Mouse (Mus musculus) embryonic facial prominence, embryonic 15.5 days (tissue): ENCODE measurements at regions not wholly inside any gene's neighbourhood (a gene's known extent, or its start where the extent isn't known, plus 50 kb on each side); places are given as distances from the start of the nearest gene placed in this dataset.
A peak's percentile ranks its signal among the peaks of the same experiment; 100 is the strongest.
"Not testable (repeated sequence)": the region's sequence is repeated elsewhere in the genome, so short reads cannot be mapped to it uniquely, and the experiment has no call there.

Experiments
- ATAC-seq: fragments of 200-750 bp; cut with Nextera tagmentation; 2 replicates; pipeline ENCODE4 v1.8.0; 2017; ENCODE audit warnings: low read depth, moderate TSS enrichment; ENCODE audit not compliant: insufficient number of reproducible peaks, low FRiP score, low TSS enrichment
- H3K27ac ChIP-seq: fragments of 300-500 bp; sonication (generic); replicated peaks from 2 replicates; pipeline ENCODE4 v1.5.1; 2015; ENCODE audit warnings: mild to moderate bottlenecking, inconsistent platforms
- H3K27me3 ChIP-seq: fragments of 300-500 bp; sonication (generic); 2 replicates; pipeline ENCODE4 v1.6.1; 2015; ENCODE audit warnings: inconsistent platforms
- H3K36me3 ChIP-seq: fragments of 300-500 bp; sonication (generic); 2 replicates; pipeline ENCODE4 v1.6.1; 2015; ENCODE audit warnings: mild to moderate bottlenecking, inconsistent platforms
- H3K4me1 ChIP-seq: fragments of 300-500 bp; sonication (generic); 2 replicates; pipeline ENCODE4 v1.6.1; 2015; ENCODE audit warnings: inconsistent platforms
- H3K4me2 ChIP-seq: fragments of 300-500 bp; sonication (generic); replicated peaks from 2 replicates; pipeline ENCODE4 v1.6.1; 2015; ENCODE audit warnings: mild to moderate bottlenecking, inconsistent platforms
- H3K4me3 ChIP-seq: fragments of 300-500 bp; sonication (generic); replicated peaks from 2 replicates; pipeline ENCODE4 v1.5.1; 2015; ENCODE audit warnings: mild to moderate bottlenecking, inconsistent platforms
- H3K9ac ChIP-seq: fragments of 300-500 bp; sonication (generic); 2 replicates; pipeline ENCODE4 v1.6.1; 2015; ENCODE audit warnings: inconsistent platforms
- H3K9me3 ChIP-seq: fragments of 300-500 bp; sonication (generic); replicated peaks from 2 replicates; pipeline ENCODE4 v1.6.1; 2016; ENCODE audit warnings: inconsistent platforms
- WGBS: fragments of 180-500 bp; shearing (Covaris S2); methylation state at CpG from one replicate; pipeline ENCODE4 v1.1.7; 2015; 5-methylcytosine and 5-hydroxymethylcytosine counted together

- Histone ChIP-seq H3K9ac (no peak overlapping the region), H3K36me3 (no peaks in the 10 kb centered on the region), H3K4me1 (0 out of 2 replicates have a peak, but pooled peaks cover 5% of the 10 kb centered on the region), H3K27me3 (no peaks in the 10 kb centered on the region), H3K4me2 (no peak overlapping the region), H3K9me3 (no peaks in the 10 kb centered on the region), H3K27ac (no peak overlapping the region), H3K4me3 (no peak overlapping the region)
- ATAC-seq: peak; percentile 51; the same call in 1 of the 2 replicates
- WGBS: 15% methylated on average over 2 of the region's 2 CpGs
Observed at GRCm38 (mm10) chr17:54753396-54753994, 454.7 kb upstream of the Slc5a7 start.

- no peaks in the 10 kb centered on the region for H3K9me3 ChIP-seq
- no peaks in the 10 kb centered on the region for H3K27me3 ChIP-seq
- H3K4me3 ChIP-seq: no peak overlapping the region
- no peak overlapping the region for H3K4me2 ChIP-seq
- H3K9ac ChIP-seq: no peak overlapping the region
- 0 out of 2 replicates have a peak, but pooled peaks cover 5% of the 10 kb centered on the region for H3K4me1 ChIP-seq
- H3K36me3 ChIP-seq: no peaks in the 10 kb centered on the region
- H3K27ac ChIP-seq: no peak overlapping the region
- no peak for ATAC-seq
Observed at GRCm38 (mm10) chr17:54752917-54753316, 454.1 kb upstream of the Slc5a7 start.

DNA sequence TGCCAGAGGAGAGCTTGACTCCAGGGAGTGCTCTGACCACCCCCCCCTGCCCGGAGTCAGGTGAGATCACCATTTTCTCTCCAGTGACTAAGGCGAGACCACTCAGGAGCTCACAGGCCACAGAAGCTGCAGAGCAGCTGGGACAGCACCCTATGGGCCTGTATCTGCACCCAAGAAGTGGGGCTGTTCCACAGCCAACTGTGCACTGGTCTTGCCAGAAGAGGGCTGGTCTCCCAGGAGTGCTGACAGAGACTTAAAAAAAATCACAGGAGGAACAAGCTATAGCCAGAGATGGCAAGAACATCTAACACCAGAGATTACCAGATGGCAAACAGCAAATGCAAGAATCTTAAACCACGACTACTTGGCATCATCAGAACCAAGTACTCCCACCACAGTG lies 437.0 kb upstream of the Slc5a7 start:
- no peak overlapping the region for H3K9ac ChIP-seq
- WGBS: 63% methylated on average over 3 of the region's 3 CpGs
- no peak overlapping the region for H3K27ac ChIP-seq
- no peak overlapping the region for H3K4me2 ChIP-seq
- ATAC-seq: no peak
- H3K4me1 ChIP-seq: no peaks in the 10 kb centered on the region
- no peaks in the 10 kb centered on the region for H3K36me3 ChIP-seq
- no peaks in the 10 kb centered on the region for H3K9me3 ChIP-seq
- H3K4me3 ChIP-seq: no peak overlapping the region
- no peaks in the 10 kb centered on the region for H3K27me3 ChIP-seq

- no peak overlapping the region for H3K4me3 ChIP-seq
- H3K27ac ChIP-seq: no peak overlapping the region
- H3K9me3 ChIP-seq: no peaks in the 10 kb centered on the region
- H3K4me1 ChIP-seq: no peaks in the 10 kb centered on the region
- H3K9ac ChIP-seq: no peak overlapping the region
- no peaks in the 10 kb centered on the region for H3K27me3 ChIP-seq
- no peaks in the 10 kb centered on the region for H3K36me3 ChIP-seq
- no peak for ATAC-seq
- no peak overlapping the region for H3K4me2 ChIP-seq
Observed at GRCm38 (mm10) chr17:54727660-54728059, 428.8 kb upstream of the Slc5a7 start.

DNA sequence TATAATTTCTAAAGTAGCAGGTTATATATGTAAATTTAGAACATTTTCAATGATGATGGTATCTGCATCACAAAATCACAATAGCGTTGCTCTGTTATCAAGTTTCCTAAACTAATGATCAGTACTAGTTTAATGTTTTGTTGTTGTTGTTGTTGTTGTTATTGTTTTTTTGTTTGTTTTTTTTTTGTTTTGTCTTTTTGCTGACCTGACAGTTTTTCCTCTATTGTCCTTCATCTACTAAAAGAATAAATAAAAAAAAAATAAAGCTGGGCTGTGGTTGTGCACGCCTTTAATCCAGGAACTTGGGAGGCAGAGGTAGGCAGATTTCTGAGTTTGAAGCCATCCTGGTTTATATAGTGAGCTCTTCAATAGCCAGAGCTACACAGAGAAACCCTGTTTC lies 427.9 kb upstream of the Slc5a7 start:
- H3K4me3 ChIP-seq: no peak overlapping the region
- H3K27me3 ChIP-seq: no peaks in the 10 kb centered on the region
- WGBS: 92% methylated on average over 2 of the region's 2 CpGs
- no peak overlapping the region for H3K4me2 ChIP-seq
- no peaks in the 10 kb centered on the region for H3K9me3 ChIP-seq
- no peaks in the 10 kb centered on the region for H3K36me3 ChIP-seq
- no peak for ATAC-seq
- no peak overlapping the region for H3K9ac ChIP-seq
- H3K27ac ChIP-seq: no peak overlapping the region
- H3K4me1 ChIP-seq: no peaks in the 10 kb centered on the region

GRCm38 (mm10) chr17:54713026-54713425 lies 414.2 kb upstream of the Slc5a7 start:
- WGBS: 77% methylated on average over 1 of the region's 1 CpGs
- H3K4me3 ChIP-seq: no peak overlapping the region

DNA sequence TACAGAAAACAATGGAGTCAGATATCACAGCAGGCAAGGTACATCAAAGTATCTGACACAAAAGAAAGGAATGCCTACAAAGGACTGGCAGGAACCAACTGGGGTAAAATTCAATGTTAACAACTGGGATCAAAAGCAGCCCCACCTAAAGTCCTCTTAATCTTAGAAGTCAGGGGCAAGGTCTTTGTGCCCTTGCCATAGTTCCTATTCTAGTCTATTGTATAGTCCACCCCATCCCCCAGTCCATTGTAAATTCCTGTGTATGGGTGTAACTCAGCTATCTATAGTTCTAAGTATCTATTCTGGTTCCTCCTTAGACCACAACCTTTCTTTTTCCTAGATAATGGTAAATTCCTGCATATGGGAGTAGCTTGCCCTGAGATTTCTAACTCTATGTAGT lies 409.0 kb upstream of the Slc5a7 start:
- H3K4me3 ChIP-seq, H3K27ac ChIP-seq, H3K4me2 ChIP-seq, H3K27me3 ChIP-seq, H3K9me3 ChIP-seq, ATAC-seq, H3K36me3 ChIP-seq, H3K9ac ChIP-seq, H3K4me1 ChIP-seq: not testable (repeated sequence)

More at GRCm38 (mm10) chr17:54713026-54713425, 414.2 kb upstream of the Slc5a7 start:
- H3K9ac ChIP-seq: no peak overlapping the region
- no peak for ATAC-seq
- H3K27me3 ChIP-seq: no peaks in the 10 kb centered on the region
- H3K9me3 ChIP-seq: no peaks in the 10 kb centered on the region
- H3K36me3 ChIP-seq: no peaks in the 10 kb centered on the region
- H3K4me2 ChIP-seq: no peak overlapping the region
- no peak overlapping the region for H3K27ac ChIP-seq
- H3K4me1 ChIP-seq: no peaks in the 10 kb centered on the region

GRCm38 (mm10) chr17:54701346-54702108 lies 402.7 kb upstream of the Slc5a7 start:
- Histone ChIP-seq H3K9me3 (no peaks in the 10 kb centered on the region), H3K27ac (no peak overlapping the region), H3K27me3 (no peaks in the 10 kb centered on the region), H3K4me3 (no peak overlapping the region), H3K4me2 (no peak overlapping the region), H3K4me1 (no peaks in the 10 kb centered on the region), H3K36me3 (no peaks in the 10 kb centered on the region), H3K9ac (no peak overlapping the region)
- no peak for ATAC-seq
- WGBS: 71% methylated on average over 6 of the region's 6 CpGs

DNA sequence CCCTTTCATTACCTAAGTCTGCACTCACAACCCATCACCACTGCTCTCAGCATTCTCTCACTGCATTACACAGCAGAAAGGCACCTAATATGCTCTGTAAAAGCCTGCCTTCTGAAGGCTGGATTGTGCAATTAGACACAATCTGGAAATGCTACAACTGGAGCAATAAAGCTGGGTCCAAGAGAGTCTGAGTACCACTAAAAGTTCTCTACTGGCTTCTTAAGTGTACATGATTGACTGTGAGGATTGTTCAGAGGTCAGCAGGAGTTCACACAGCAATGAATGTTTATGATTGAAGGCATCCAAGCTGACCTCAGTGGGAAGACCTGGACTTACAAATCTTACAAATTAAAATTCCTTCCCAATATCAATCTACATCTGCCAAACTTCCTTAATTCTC lies 395.8 kb upstream of the Slc5a7 start:
- H3K27ac ChIP-seq: no peak overlapping the region
- H3K4me1 ChIP-seq: no peaks in the 10 kb centered on the region
- no peak for ATAC-seq
- H3K9ac ChIP-seq: no peak overlapping the region
- H3K4me3 ChIP-seq: no peak overlapping the region
- no peaks in the 10 kb centered on the region for H3K36me3 ChIP-seq
- no peaks in the 10 kb centered on the region for H3K27me3 ChIP-seq
- no peaks in the 10 kb centered on the region for H3K9me3 ChIP-seq
- no peak overlapping the region for H3K4me2 ChIP-seq

- no peaks in the 10 kb centered on the region for H3K4me1 ChIP-seq
- no peak for ATAC-seq
Observed at GRCm38 (mm10) chr17:54685143-54686040, 386.6 kb upstream of the Slc5a7 start.

DNA sequence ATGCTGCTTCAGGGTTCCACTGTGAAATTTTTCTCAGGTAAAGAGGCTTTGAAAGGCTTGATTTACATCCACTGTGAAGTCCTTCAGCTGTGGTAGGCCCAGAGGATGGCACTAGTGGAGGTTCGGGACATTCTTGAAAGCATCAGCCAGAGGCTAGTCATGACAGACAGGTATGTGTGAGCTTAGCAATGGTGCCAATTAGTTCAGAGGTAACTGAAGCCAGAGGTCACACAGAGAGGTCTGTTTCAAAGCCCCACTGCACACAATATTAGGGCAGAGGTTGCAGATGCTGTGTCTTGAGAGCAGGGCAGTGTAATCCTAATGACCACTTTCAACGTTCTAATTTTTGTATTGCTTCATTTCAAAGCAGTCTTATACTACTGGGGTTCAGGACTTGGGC lies 379.3 kb upstream of the Slc5a7 start:
- WGBS: 41% methylated on average over 2 of the region's 2 CpGs
- Histone ChIP-seq H3K4me1 (no peaks in the 10 kb centered on the region), H3K36me3 (no peaks in the 10 kb centered on the region)

More at GRCm38 (mm10) chr17:54685143-54686040, 386.6 kb upstream of the Slc5a7 start:
- Histone ChIP-seq H3K9me3 (no peaks in the 10 kb centered on the region), H3K27me3 (no peaks in the 10 kb centered on the region), H3K27ac (no peak overlapping the region), H3K36me3 (no peaks in the 10 kb centered on the region), H3K4me2 (no peak overlapping the region), H3K4me3 (no peak overlapping the region), H3K9ac (no peak overlapping the region)
- WGBS: 37% methylated on average over 2 of the region's 2 CpGs

More for the DNA sequence above, 379.3 kb upstream of the Slc5a7 start:
- no peak overlapping the region for H3K27ac ChIP-seq
- no peak for ATAC-seq
- no peaks in the 10 kb centered on the region for H3K27me3 ChIP-seq
- H3K4me2 ChIP-seq: no peak overlapping the region
- no peak overlapping the region for H3K9ac ChIP-seq
- no peaks in the 10 kb centered on the region for H3K9me3 ChIP-seq
- no peak overlapping the region for H3K4me3 ChIP-seq
